Mouse (Mus musculus): ENCODE measurements around the gene Ptcd3. TPM values are rescaled to one million over a fixed set of nuclear protein-coding genes. Genes with fewer than 3 reads are reported as not detected.
A peak's percentile ranks its signal among the peaks of the same experiment; 100 is the strongest.

Gene Ptcd3
- polyA plus RNA-seq, 1 experiment, result 23.6 TPM

- peaks cover 46% of the 10 kb centered on the region for H3K79me3 ChIP-seq (ENCODE audit: low read depth)
- H3K27me3 ChIP-seq (ENCODE audit: control insufficient read depth, insufficient read depth, insufficient read length), result no peaks in the 10 kb centered on the region
- TF ChIP-seq MYOD1 (IDR thresholded peaks at IDR 0.05; ENCODE audit: control insufficient read depth, insufficient read length, low read depth) (no peak), USF1 (IDR thresholded peaks at IDR 0.05; ENCODE audit: low read depth) (peak; percentile 98)
- H3K36me3 ChIP-seq (ENCODE audit: control insufficient read depth, insufficient read depth), result peaks cover 30% of the 10 kb centered on the region
- peak overlapping the region; percentile 96 for H3ac ChIP-seq (ENCODE audit: control insufficient read depth, insufficient read length, low read depth)
- H3K79me2 ChIP-seq (ENCODE audit: control insufficient read depth, insufficient read depth), result peaks cover 53% of the 10 kb centered on the region
- peak overlapping the region; percentile 97 for H3K4me3 ChIP-seq (ENCODE audit: insufficient read depth, poor library complexity, severe bottlenecking)
These were observed 77.0 kb downstream of the Ptcd3 start for GRCm38 (mm10) chr6:71831581-71831960.

DNA sequence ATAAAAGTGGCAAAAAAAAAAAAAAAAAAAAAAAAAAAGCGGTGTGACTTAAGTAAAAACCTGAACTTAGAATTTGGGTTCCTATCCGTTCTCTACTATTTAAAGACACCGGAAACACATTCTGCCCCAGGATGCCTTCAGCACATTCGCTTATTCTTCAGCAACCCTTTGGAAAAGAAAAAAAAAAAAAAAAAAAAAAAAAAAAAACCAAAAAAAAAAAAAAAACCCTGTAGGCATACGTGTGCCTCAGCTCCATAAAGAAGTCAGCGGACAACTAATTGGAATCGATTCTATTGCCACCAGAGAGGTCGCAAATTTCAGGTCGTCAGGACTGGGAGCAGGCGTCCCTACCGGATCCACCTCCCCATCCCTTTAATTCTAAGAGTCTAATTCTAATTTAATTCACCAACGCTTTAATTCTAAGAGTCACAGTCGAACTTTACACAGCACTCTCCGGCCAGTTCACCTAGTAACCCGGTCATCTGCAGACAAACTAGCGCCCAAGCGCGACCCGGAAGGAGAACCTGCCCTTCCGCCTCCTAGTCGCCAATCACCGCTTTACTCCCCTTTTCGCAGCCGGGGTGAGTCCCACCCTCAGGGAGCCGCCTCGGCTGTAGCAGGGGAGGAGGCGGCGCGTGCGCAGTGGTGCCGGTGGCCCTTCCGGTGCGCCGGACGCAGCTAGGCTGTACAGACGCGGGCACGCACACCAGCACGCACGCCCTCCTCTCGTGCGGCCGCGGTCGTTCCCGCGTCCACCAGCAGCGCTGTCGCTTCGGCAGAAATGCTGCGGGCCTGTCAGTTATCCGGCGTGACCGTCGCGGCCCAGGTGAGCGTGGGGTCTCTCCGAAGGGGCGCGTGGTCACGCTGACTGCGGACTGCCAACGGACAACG is 77.6 kb downstream of the Ptcd3 start, which contains the start of gene Immt:
Gene Immt, plus strand, starts transcription at position 642 of the 891 bp plus-strand sequence.
- peaks cover 39% of the 10 kb centered on the region for H3K79me3 ChIP-seq (ENCODE audit: low read depth)
- peaks cover 46% of the 10 kb centered on the region for H3K79me2 ChIP-seq (ENCODE audit: control insufficient read depth, insufficient read depth)
- TF ChIP-seq CEBPB (IDR thresholded peaks at IDR 0.05; ENCODE audit: low read depth) (no peak), MAX (IDR thresholded peaks at IDR 0.05) (no peak), USF1 (IDR thresholded peaks at IDR 0.05; ENCODE audit: low read depth) (no peak), FOSL1 (IDR thresholded peaks at IDR 0.05; ENCODE audit: insufficient read depth, low read length, poor library complexity, severe bottlenecking) (no peak), MYOG (IDR thresholded peaks at IDR 0.05; ENCODE audit: control insufficient read depth, extremely low read depth, insufficient read length) (no peak), CTCF (IDR thresholded peaks at IDR 0.05; ENCODE audit: control insufficient read depth, insufficient read depth, insufficient read length) (no peak), MYOD1 (IDR thresholded peaks at IDR 0.05; ENCODE audit: control insufficient read depth, insufficient read length, low read depth) (no peak)
- H3K36me3 ChIP-seq (ENCODE audit: control insufficient read depth, insufficient read depth), result peaks cover 24% of the 10 kb centered on the region
- H3ac ChIP-seq (ENCODE audit: control insufficient read depth, insufficient read length, low read depth), result peak within 1 kb of the TSS; percentile 96
- H3K4me3 ChIP-seq (ENCODE audit: insufficient read depth, poor library complexity, severe bottlenecking), result peak within 1 kb of the TSS; percentile 97
- H3K27me3 ChIP-seq (ENCODE audit: control insufficient read depth, insufficient read depth, insufficient read length), result no peaks in the 10 kb centered on the region

Other genes starting within 250 kb of the Ptcd3 start
- 0.14 TPM for gene Reep1, start 201.2 kb downstream of the Ptcd3 start, polyA plus RNA-seq (2012; fragmentation: generic; extraction: Trizol)
- gene Mrpl35, start 81.8 kb downstream of the Ptcd3 start, polyA plus RNA-seq (2012; fragmentation: generic; extraction: Trizol), result 19.9 TPM
- gene Immt, start 77.4 kb downstream of the Ptcd3 start, polyA plus RNA-seq (2012; fragmentation: generic; extraction: Trizol), result 111 TPM
- gene Polr1a, start 303 bp upstream of the Ptcd3 start, polyA plus RNA-seq (2012; fragmentation: generic; extraction: Trizol), result 35.1 TPM
- 27.6 TPM for gene St3gal5, start 188.8 kb upstream of the Ptcd3 start, polyA plus RNA-seq (2012; fragmentation: generic; extraction: Trizol)

Measured in C2C12 (cell line).